Mouse (Mus musculus) midbrain, postnatal 0 days (tissue): Measurements from ENCODE around the gene Sat2. TPM values are rescaled to one million over a fixed set of nuclear protein-coding genes. Genes with fewer than 3 reads are reported as not detected.
A peak's percentile ranks its signal among the peaks of the same experiment; 100 is the strongest.

ENCODE experiments used
- ATAC-seq: fragments of 200-750 bp; cut with Nextera tagmentation; 2 replicates; pipeline ENCODE4 v1.8.0; 2017; ENCODE audit warnings: moderate number of reproducible peaks, mild to moderate bottlenecking, moderate TSS enrichment, moderate library complexity; ENCODE audit not compliant: low FRiP score
- DNase-seq: peaks from one replicate; pipeline ENCODE4 v3.0.0-alpha.2; 2015; ENCODE audit warnings: low spot score
- H3K27ac ChIP-seq: fragments of 300-500 bp; sonication (generic); 2 replicates; pipeline ENCODE4 v1.5.1; 2014; ENCODE audit warnings: low read depth, mild to moderate bottlenecking, low read length, mixed read lengths
- H3K27me3 ChIP-seq: fragments of 300-500 bp; sonication (generic); 2 replicates; pipeline ENCODE4 v1.6.1; 2014; ENCODE audit warnings: low read length, control low read depth, mixed read lengths; ENCODE audit not compliant: insufficient read depth
- H3K36me3 ChIP-seq: fragments of 300-500 bp; sonication (generic); 2 replicates; pipeline ENCODE4 v1.6.1; 2014; ENCODE audit warnings: low read length, control low read depth, mixed read lengths; ENCODE audit not compliant: insufficient read depth
- H3K4me1 ChIP-seq: fragments of 300-500 bp; sonication (generic); 2 replicates; pipeline ENCODE4 v1.6.1; 2014; ENCODE audit warnings: mild to moderate bottlenecking, control low read depth, antibody characterized with exemption, low read length, mixed read lengths; ENCODE audit not compliant: insufficient read depth
- H3K4me2 ChIP-seq: fragments of 300-500 bp; sonication (generic); 2 replicates; pipeline ENCODE4 v1.6.1; 2014; ENCODE audit warnings: low read depth, mild to moderate bottlenecking, low read length, mixed read lengths; ENCODE audit not compliant: poor library complexity, severe bottlenecking
- H3K4me3 ChIP-seq: fragments of 300-500 bp; sonication (generic); 2 replicates; pipeline ENCODE4 v1.5.1; 2014; ENCODE audit warnings: low read depth, mild to moderate bottlenecking, low read length, moderate library complexity
- H3K9ac ChIP-seq: fragments of 300-500 bp; sonication (generic); replicated peaks from 2 replicates; pipeline ENCODE4 v1.6.1; 2014; ENCODE audit warnings: mild to moderate bottlenecking, low read length, moderate library complexity, mixed read lengths; ENCODE audit not compliant: poor library complexity, severe bottlenecking
- H3K9me3 ChIP-seq: fragments of 300-500 bp; sonication (generic); 2 replicates; pipeline ENCODE4 v1.6.1; 2016; ENCODE audit warnings: low read length, control low read depth
- CTCF ChIP-seq: IDR thresholded peaks from 2 replicates; pipeline ENCODE4 v1.5.1; 2016; ENCODE audit warnings: antibody characterized with exemption, mild to moderate bottlenecking
- WGBS: fragments of 180-500 bp; shearing (Covaris S2); extraction: QIAGEN DNeasy Blood & Tissue Kit; methylation state at CpG from one replicate; pipeline ENCODE4 v1.1.7; 2014; 5-methylcytosine and 5-hydroxymethylcytosine counted together
- polyA plus RNA-seq: library from polyadenylated mRNA; unstranded; fragments of >200 nt; fragmentation: Nextera tagmentation; extraction: Ambion mirVana; gene quantifications from 2 replicates; pipeline ENCODE4 v1.2.1, GENCODE M21; 2015
- total RNA-seq: library from RNA; depleted of rRNA; stranded (reverse); fragments of >200 nt; gene quantifications from 2 replicates; pipeline ENCODE4 v1.2.3, GENCODE M21; 2014

Gene Sat2
- total and polyA plus RNA-seq, 2 experiments from 2014 or later: 13.3 to 29.9 TPM

DNA sequence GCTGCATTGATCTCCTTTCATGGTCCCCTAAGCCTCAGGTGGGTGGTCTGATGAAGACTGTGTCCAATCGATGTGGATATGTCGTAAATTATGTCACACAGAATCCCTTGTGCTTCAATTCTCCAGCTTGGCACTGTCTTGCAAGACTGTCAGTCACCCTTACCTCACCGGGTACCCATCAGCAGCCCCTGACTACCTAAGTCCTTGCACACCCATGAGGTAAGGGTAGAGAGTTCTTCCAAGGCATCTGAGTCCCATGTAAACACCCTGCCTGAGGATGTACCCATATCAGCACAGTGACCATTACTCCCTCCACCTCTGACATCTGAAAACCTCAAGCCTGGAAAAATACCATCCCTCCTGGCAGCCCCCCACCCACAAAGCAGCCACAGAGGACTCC is 17.5 kb upstream of the Sat2 start:
- H3K36me3 ChIP-seq: peaks cover 27% of the 10 kb centered on the region
- H3K4me1 ChIP-seq: peaks cover 10% of the 10 kb centered on the region
- H3K27me3 ChIP-seq: no peaks in the 10 kb centered on the region
- peak overlapping the region; percentile 80 for H3K4me2 ChIP-seq
- WGBS: 27% methylated on average over 3 of the region's 3 CpGs
- H3K9ac ChIP-seq: peak overlapping the region; percentile 90
- peak overlapping the region; percentile 91 for H3K4me3 ChIP-seq
- no peak for TF ChIP-seq CTCF
- no peak for ATAC-seq
- DNase-seq: no peak
- peak overlapping the region; percentile 90 for H3K27ac ChIP-seq
- H3K9me3 ChIP-seq: no peaks in the 10 kb centered on the region

DNA sequence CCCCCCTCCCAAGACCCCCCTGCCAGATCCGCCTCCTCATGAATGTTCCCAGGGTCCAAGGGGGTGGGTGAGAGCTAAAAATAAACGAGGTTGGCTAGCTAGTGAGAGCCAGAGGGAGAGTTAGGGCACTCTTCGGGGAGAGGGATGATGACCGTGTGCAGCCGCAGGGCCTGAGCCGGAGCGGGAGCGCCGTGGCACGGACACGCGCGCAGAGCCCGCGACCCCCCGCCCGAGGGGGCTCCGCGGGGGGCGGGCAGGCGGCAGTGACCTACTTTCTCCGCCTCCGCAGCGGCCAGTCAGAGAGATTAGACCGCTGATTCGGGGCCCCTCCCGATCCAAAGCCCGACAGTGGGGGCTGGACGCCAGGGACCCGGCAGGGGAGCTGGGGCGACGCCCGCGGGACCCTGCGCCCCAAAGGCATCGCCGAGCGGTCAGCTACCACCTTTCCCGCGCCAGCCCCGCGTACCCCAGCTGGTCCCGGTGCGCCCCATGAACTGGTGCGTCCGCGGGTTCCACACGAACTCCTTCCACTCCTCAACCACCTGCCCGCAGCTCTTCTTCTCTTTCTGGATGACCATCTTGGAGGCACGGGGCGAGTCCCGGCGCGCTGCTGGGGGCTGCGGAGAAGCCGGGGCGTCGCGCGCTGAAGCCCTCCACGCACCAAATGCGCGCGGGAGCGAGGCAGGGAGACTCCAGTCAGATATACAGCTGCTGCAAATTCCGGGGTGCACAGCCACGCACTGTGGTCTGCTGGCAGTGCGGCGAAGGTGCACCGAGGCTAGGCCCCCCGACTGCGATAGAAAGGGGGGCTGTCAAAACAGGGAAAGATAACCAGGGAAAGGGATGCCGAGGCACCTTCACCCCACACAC is 16.8 kb upstream of the Sat2 start:
- no peaks in the 10 kb centered on the region for H3K9me3 ChIP-seq
- peak overlapping the region; percentile 90 for H3K9ac ChIP-seq
- 1% methylated on average over 57 of the region's 73 CpGs for WGBS
- no peak for TF ChIP-seq CTCF
- peaks cover 10% of the 10 kb centered on the region for H3K4me1 ChIP-seq
- peaks cover 26% of the 10 kb centered on the region for H3K36me3 ChIP-seq
- H3K27ac ChIP-seq: peak overlapping the region; percentile 90
- no peaks in the 10 kb centered on the region for H3K27me3 ChIP-seq
- peak; percentile 68 for ATAC-seq
- peak; percentile 73 for DNase-seq
- H3K4me3 ChIP-seq: peak overlapping the region; percentile 91
- peak overlapping the region; percentile 80 for H3K4me2 ChIP-seq

DNA sequence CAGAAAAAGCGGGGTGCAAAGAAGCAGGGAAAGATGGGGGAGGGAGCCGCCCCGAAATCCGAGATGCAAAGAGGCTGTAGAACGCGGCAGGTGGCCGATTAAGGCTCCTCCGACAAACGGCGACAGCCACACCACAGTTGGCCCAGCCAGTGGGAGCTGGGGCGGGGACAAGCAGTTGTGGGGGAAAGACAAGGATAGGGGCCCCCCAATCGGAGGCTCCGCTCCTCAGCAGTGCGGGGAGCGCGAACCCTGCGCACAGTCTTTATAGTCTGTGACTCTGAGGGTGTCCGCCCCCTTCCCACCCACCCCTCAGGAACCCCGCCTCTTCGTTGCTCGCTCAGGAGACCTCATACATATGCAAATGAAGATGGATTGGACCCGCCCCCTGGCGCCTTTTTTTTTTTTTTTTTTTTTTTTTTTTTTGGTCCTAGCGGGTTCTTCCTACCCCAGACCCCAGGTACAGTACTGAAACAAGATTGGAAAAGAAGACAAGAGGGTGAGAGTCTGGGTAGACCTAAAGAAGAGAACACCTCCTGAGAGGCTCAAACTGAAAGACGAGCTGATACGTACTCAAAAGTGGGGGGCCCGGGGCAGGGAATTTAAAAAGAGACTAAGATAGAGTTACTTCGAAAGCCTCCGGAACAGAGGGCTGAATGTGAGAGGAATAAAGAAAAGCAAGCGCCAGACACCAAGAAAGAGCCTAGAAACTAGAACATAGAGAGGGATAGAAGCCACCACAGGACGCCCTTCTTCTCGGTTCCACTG is 15.9 kb upstream of the Sat2 start, which contains the start of gene Atp1b2:
TSS of gene Atp1b2 (minus strand) at position 217 of the 765 bp plus-strand sequence.
- Histone ChIP-seq H3K9me3 (no peaks in the 10 kb centered on the region), H3K9ac (peak within 1 kb of the TSS; percentile 90), H3K4me3 (peak within 1 kb of the TSS; percentile 91), H3K27ac (peak within 1 kb of the TSS; percentile 90), H3K27me3 (no peaks in the 10 kb centered on the region), H3K4me2 (peak within 1 kb of the TSS; percentile 80), H3K4me1 (peaks cover 10% of the 10 kb centered on the region), H3K36me3 (peaks cover 18% of the 10 kb centered on the region)
- TF ChIP-seq CTCF: no peak
- ATAC-seq (peak; percentile 91), DNase-seq (peak; percentile 95)
- 2% methylated on average over 32 of the region's 32 CpGs for WGBS

DNA sequence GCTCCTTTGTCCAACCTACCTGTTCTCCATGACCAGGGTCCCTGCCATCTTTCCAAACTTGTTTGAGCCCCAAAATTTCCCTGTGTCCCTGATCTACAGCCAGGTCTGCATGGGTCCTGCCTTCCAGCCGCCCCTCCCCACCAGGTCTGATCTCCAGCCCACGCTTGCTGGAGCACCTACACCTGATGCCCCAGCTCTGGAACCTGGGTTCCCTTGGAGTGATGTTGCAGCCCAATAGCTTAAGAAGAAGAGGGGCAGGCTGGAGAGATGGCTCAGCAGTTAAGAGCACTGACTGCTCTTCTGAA is 15.4 kb upstream of the Sat2 start:
- Histone ChIP-seq H3K9ac (no peak overlapping the region), H3K27me3 (no peaks in the 10 kb centered on the region), H3K27ac (peak overlapping the region; percentile 57; the same call in 1 of the 2 replicates), H3K4me2 (peak overlapping the region; percentile 80), H3K36me3 (peaks cover 14% of the 10 kb centered on the region), H3K9me3 (no peaks in the 10 kb centered on the region), H3K4me3 (peak overlapping the region; percentile 91; the same call in 1 of the 2 replicates), H3K4me1 (peaks cover 10% of the 10 kb centered on the region)
- no peak for DNase-seq
- TF ChIP-seq CTCF: no peak
- no peak for ATAC-seq
- 77% methylated on average over 2 of the region's 2 CpGs for WGBS

DNA sequence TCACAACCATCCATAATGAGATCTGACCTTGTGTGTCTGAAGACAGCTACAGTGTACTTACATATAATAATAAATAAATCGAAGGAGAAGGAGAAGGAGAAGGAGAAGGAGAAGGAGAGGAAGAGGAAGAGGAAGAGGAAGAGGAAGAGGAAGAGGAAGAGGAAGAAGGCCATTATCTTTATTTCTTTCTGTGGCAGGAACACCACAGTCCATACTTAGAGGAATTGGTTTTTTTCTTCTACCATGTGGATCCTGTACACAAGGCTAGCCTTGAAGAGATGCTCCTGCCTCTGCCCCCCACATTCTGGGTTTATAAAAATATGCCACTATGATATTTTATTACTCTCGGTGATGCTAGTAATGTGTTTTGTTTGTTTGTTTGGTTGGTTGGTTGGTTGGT is 15.0 kb upstream of the Sat2 start:
- no peak overlapping the region for H3K27ac ChIP-seq
- H3K4me2 ChIP-seq: no peak overlapping the region
- no peak for ATAC-seq
- H3K27me3 ChIP-seq: no peaks in the 10 kb centered on the region
- no peaks in the 10 kb centered on the region for H3K9me3 ChIP-seq
- no peak for DNase-seq
- H3K9ac ChIP-seq: no peak overlapping the region
- H3K36me3 ChIP-seq: peaks cover 10% of the 10 kb centered on the region
- 87% methylated on average over 2 of the region's 2 CpGs for WGBS
- no peak for TF ChIP-seq CTCF
- H3K4me1 ChIP-seq: peaks cover 10% of the 10 kb centered on the region
- no peak overlapping the region for H3K4me3 ChIP-seq

DNA sequence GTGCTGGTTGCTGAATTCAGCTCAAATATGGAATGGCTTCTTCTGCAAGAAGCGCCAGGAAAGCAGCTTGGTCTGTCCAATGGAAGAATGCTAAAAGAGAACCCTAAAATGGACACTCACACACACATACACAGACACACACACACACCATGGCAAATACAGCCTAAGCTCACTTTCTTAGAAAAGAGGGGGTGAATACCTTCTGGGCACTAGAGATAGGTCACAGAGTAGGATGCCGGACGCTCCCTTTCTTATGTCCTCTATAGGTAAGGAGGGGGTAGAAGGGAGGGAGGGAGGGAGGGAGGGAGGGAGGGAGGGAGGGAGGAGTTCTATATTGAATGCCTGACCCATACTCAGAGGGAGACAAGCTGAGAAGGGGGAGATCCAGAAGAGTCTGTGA is 13.3 kb upstream of the Sat2 start:
- H3K36me3 ChIP-seq: no peaks in the 10 kb centered on the region
- H3K4me1 ChIP-seq: peaks cover 10% of the 10 kb centered on the region
- no peak overlapping the region for H3K4me3 ChIP-seq
- WGBS: 93% methylated on average over 3 of the region's 3 CpGs
- ATAC-seq (no peak), DNase-seq (no peak)
- H3K27me3 ChIP-seq: no peaks in the 10 kb centered on the region
- no peaks in the 10 kb centered on the region for H3K9me3 ChIP-seq
- no peak overlapping the region for H3K4me2 ChIP-seq
- TF ChIP-seq CTCF: no peak
- H3K27ac ChIP-seq: no peak overlapping the region
- H3K9ac ChIP-seq: no peak overlapping the region
